Mouse (Mus musculus): Measurements from ENCODE around the gene Rpl27. TPM values are rescaled to one million over a fixed set of nuclear protein-coding genes. Genes with fewer than 3 reads are reported as not detected.
"Not testable (repeated sequence)": the region's sequence is repeated elsewhere in the genome, so short reads cannot be mapped to it uniquely, and the experiment has no call there.

The Rpl27 gene
- polyA plus RNA-seq, 1 experiment from 2014 or later: 430 TPM

DNA sequence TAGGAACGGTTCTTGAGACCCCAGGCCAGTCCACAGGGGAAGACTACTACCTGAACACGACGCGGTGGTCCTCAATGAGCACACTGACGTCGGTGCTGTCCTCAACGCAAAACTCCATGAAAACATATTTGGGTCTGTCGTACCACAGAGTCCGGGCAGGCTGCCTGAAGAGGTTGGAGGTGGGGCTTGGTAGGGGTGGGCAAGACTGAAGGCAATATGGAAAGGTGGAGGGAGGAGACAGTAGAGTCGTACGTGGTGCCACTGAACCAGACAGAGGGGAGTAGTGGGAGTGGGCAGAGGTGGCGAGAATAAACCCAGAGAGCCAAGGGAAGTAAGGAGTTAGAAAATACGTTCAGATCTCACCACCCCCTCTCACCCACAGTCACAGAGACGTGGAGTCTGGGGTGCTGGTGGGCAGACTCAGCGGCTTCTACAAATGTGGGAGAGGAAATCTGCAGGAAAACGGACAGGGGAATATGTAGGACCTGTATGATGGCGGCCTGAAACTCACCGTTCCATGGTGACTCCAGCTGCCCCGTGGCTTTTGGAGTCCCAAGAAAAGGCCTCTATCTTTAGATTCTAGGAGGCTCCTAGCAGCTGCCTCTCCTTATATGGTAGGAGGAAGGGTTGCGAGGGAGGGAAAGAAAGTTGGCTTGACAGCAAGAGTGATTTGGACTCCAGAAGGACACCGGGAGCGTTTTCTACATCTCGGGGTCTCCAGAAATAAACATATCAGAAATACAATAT lies 17.8 kb upstream of the Rpl27 start, which contains the start of gene Gm27029:
Gm27029 (minus strand) TSS at position 692 of the 747 bp plus-strand sequence.
- Histone ChIP-seq H3K4me1 (ENCODE audit: control insufficient read depth, insufficient read depth, low read length) (peaks cover 19% of the 10 kb centered on the region), H3K4me2 (replicated peaks; ENCODE audit: low read depth, low read length) (peak within 1 kb of the TSS; percentile 78), H3K27me3 (ENCODE audit: control insufficient read depth, insufficient read depth, low read length) (no peaks in the 10 kb centered on the region), H3K9ac (ENCODE audit: low read depth, low read length) (peak within 1 kb of the TSS; percentile 82), H3K36me3 (ENCODE audit: control insufficient read depth, insufficient read depth, low read length) (no peaks in the 10 kb centered on the region; the same call in 1 of the 2 replicates), H3K27ac (ENCODE audit: low read depth, low read length) (peak within 1 kb of the TSS; percentile 80), H3K4me3 (ENCODE audit: low read length) (peak within 1 kb of the TSS; percentile 95), H3K9me3 (ENCODE audit: control insufficient read depth, low read length) (no peaks in the 10 kb centered on the region)
- ATAC-seq (ENCODE audit: low FRiP score, low TSS enrichment): peak; percentile 68
- 3% methylated on average over 23 of the region's 23 CpGs for WGBS

- H3K4me2 ChIP-seq (replicated peaks; ENCODE audit: low read depth, low read length): peak within 1 kb of the TSS; percentile 78
- no peaks in the 10 kb centered on the region for H3K9me3 ChIP-seq (ENCODE audit: control insufficient read depth, low read length)
- peak within 1 kb of the TSS; percentile 80 for H3K27ac ChIP-seq (ENCODE audit: low read depth, low read length)
- H3K9ac ChIP-seq (ENCODE audit: low read depth, low read length): peak within 1 kb of the TSS; percentile 82
- H3K4me3 ChIP-seq (ENCODE audit: low read length): peak within 1 kb of the TSS; percentile 95
- no peaks in the 10 kb centered on the region for H3K27me3 ChIP-seq (ENCODE audit: control insufficient read depth, insufficient read depth, low read length)
- ATAC-seq (ENCODE audit: low FRiP score, low TSS enrichment): peak; percentile 93
- WGBS: under 1% methylated on average over 69 of the region's 81 CpGs
- H3K36me3 ChIP-seq (ENCODE audit: control insufficient read depth, insufficient read depth, low read length): peaks cover 8% of the 10 kb centered on the region
- peaks cover 19% of the 10 kb centered on the region for H3K4me1 ChIP-seq (ENCODE audit: control insufficient read depth, insufficient read depth, low read length)
These were observed 16.9 kb upstream of the Rpl27 start, which contains the start of the genes Rundc1 and Ptges3l for GRCm38 (mm10) chr11:101424925-101425813. TSS of gene Rundc1 (plus strand) at chr11:101425085. TSS of gene Ptges3l (minus strand) at chr11:101425333.

GRCm38 (mm10) chr11:101426165-101426564 lies 15.9 kb upstream of the Rpl27 start:
- Histone ChIP-seq H3K27ac (ENCODE audit: low read depth, low read length) (no peak overlapping the region), H3K9me3 (ENCODE audit: control insufficient read depth, low read length) (no peaks in the 10 kb centered on the region), H3K36me3 (ENCODE audit: control insufficient read depth, insufficient read depth, low read length) (peaks cover 18% of the 10 kb centered on the region), H3K9ac (ENCODE audit: low read depth, low read length) (peak overlapping the region; percentile 82), H3K4me3 (ENCODE audit: low read length) (peak overlapping the region; percentile 95), H3K27me3 (ENCODE audit: control insufficient read depth, insufficient read depth, low read length) (no peaks in the 10 kb centered on the region), H3K4me1 (ENCODE audit: control insufficient read depth, insufficient read depth, low read length) (peaks cover 19% of the 10 kb centered on the region), H3K4me2 (replicated peaks; ENCODE audit: low read depth, low read length) (peak overlapping the region; percentile 78)
- no peak for ATAC-seq (ENCODE audit: low FRiP score, low TSS enrichment)
- 63% methylated on average over 8 of the region's 8 CpGs for WGBS

GRCm38 (mm10) chr11:101431327-101431726 lies 10.8 kb upstream of the Rpl27 start:
- no peak overlapping the region for H3K27ac ChIP-seq (ENCODE audit: low read depth, low read length)
- no peak overlapping the region for H3K4me2 ChIP-seq (replicated peaks; ENCODE audit: low read depth, low read length)
- no peak for ATAC-seq (ENCODE audit: low FRiP score, low TSS enrichment)
- no peaks in the 10 kb centered on the region for H3K9me3 ChIP-seq (ENCODE audit: control insufficient read depth, low read length)
- WGBS: 91% methylated on average over 9 of the region's 9 CpGs
- peaks cover 7% of the 10 kb centered on the region for H3K4me1 ChIP-seq (ENCODE audit: control insufficient read depth, insufficient read depth, low read length)
- peaks cover 55% of the 10 kb centered on the region for H3K36me3 ChIP-seq (ENCODE audit: control insufficient read depth, insufficient read depth, low read length)
- H3K4me3 ChIP-seq (ENCODE audit: low read length): no peak overlapping the region
- no peaks in the 10 kb centered on the region for H3K27me3 ChIP-seq (ENCODE audit: control insufficient read depth, insufficient read depth, low read length)
- no peak overlapping the region for H3K9ac ChIP-seq (ENCODE audit: low read depth, low read length)

- Histone ChIP-seq H3K4me2 (replicated peaks; ENCODE audit: low read depth, low read length) (no peak overlapping the region), H3K27ac (ENCODE audit: low read depth, low read length) (no peak overlapping the region), H3K9me3 (ENCODE audit: control insufficient read depth, low read length) (no peaks in the 10 kb centered on the region), H3K4me1 (ENCODE audit: control insufficient read depth, insufficient read depth, low read length) (no peaks in the 10 kb centered on the region), H3K27me3 (ENCODE audit: control insufficient read depth, insufficient read depth, low read length) (no peaks in the 10 kb centered on the region), H3K4me3 (ENCODE audit: low read length) (no peak overlapping the region), H3K36me3 (ENCODE audit: control insufficient read depth, insufficient read depth, low read length) (peaks cover 55% of the 10 kb centered on the region), H3K9ac (ENCODE audit: low read depth, low read length) (no peak overlapping the region)
- ATAC-seq (ENCODE audit: low FRiP score, low TSS enrichment): no peak
- 92% methylated on average over 13 of the region's 13 CpGs for WGBS
These were observed 8.7 kb upstream of the Rpl27 start for GRCm38 (mm10) chr11:101433396-101433795.

DNA sequence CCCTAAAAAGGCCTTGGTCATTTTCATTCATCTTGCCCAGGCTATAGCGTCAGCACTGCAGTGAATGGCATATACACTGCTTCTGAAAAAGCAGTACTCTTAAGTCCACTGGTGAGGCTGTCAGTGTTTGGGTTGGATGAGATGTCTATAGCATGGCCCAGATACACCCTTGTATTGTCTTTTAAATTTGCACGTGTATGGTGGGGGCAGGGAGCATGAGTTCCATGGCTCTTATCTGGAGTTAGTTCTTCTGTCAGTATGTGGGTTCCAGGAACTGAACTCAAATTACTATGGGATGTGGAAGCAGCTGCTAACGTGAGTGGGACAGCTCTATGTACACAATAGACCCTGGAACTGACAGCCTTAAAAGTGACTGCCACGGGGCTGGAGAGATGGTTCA lies 6.3 kb upstream of the Rpl27 start:
- H3K4me2 ChIP-seq (replicated peaks; ENCODE audit: low read depth, low read length): no peak overlapping the region
- no peak overlapping the region for H3K9ac ChIP-seq (ENCODE audit: low read depth, low read length)
- no peaks in the 10 kb centered on the region for H3K4me1 ChIP-seq (ENCODE audit: control insufficient read depth, insufficient read depth, low read length)
- WGBS: 86% methylated on average over 4 of the region's 4 CpGs
- ATAC-seq (ENCODE audit: low FRiP score, low TSS enrichment): no peak
- H3K9me3 ChIP-seq (ENCODE audit: control insufficient read depth, low read length): no peaks in the 10 kb centered on the region
- H3K36me3 ChIP-seq (ENCODE audit: control insufficient read depth, insufficient read depth, low read length): peaks cover 41% of the 10 kb centered on the region
- no peak overlapping the region for H3K27ac ChIP-seq (ENCODE audit: low read depth, low read length)
- no peaks in the 10 kb centered on the region for H3K27me3 ChIP-seq (ENCODE audit: control insufficient read depth, insufficient read depth, low read length)
- H3K4me3 ChIP-seq (ENCODE audit: low read length): no peak overlapping the region

GRCm38 (mm10) chr11:101436916-101437315 lies 5.2 kb upstream of the Rpl27 start:
- H3K4me2 ChIP-seq (replicated peaks; ENCODE audit: low read depth, low read length): no peak overlapping the region
- no peaks in the 10 kb centered on the region for H3K4me1 ChIP-seq (ENCODE audit: control insufficient read depth, insufficient read depth, low read length)
- H3K4me3 ChIP-seq (ENCODE audit: low read length): no peak overlapping the region
- H3K9me3 ChIP-seq (ENCODE audit: control insufficient read depth, low read length): no peaks in the 10 kb centered on the region
- H3K27me3 ChIP-seq (ENCODE audit: control insufficient read depth, insufficient read depth, low read length): no peaks in the 10 kb centered on the region
- no peak overlapping the region for H3K9ac ChIP-seq (ENCODE audit: low read depth, low read length)
- H3K36me3 ChIP-seq (ENCODE audit: control insufficient read depth, insufficient read depth, low read length): peaks cover 30% of the 10 kb centered on the region
- H3K27ac ChIP-seq (ENCODE audit: low read depth, low read length): no peak overlapping the region
- ATAC-seq (ENCODE audit: low FRiP score, low TSS enrichment): no peak
- WGBS: 85% methylated on average over 4 of the region's 4 CpGs

DNA sequence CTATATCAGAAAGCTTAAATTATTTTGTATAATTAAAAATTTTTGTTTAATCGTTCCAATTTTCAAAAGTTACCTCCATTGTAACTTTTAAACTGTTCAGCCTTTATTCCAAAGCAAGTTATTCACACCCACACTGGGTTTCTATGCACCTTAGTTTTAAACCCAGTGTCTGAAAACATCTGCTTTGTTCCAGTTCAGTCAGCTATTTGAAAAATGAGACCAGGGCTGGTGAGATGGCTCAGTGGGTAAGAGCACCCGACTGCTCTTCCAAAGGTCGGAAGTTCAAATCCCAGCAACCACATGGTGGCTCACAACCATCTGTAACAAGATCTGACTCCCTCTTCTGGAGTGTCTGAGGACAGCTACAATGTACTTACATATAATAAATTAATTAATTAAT lies 4.1 kb upstream of the Rpl27 start:
- H3K4me3 ChIP-seq (ENCODE audit: low read length); H3K27me3 ChIP-seq (ENCODE audit: control insufficient read depth, insufficient read depth, low read length); H3K9me3 ChIP-seq (ENCODE audit: control insufficient read depth, low read length); ATAC-seq (ENCODE audit: low FRiP score, low TSS enrichment); H3K4me2 ChIP-seq (replicated peaks; ENCODE audit: low read depth, low read length); H3K4me1 ChIP-seq (ENCODE audit: control insufficient read depth, insufficient read depth, low read length); H3K27ac ChIP-seq (ENCODE audit: low read depth, low read length); H3K9ac ChIP-seq (ENCODE audit: low read depth, low read length): not testable (repeated sequence)
- peaks cover 23% of the 10 kb centered on the region for H3K36me3 ChIP-seq (ENCODE audit: control insufficient read depth, insufficient read depth, low read length)
- WGBS: 50% methylated on average over 3 of the region's 3 CpGs
